Mouse (Mus musculus) gastrocnemius, adult 2 months (tissue): ENCODE results near the gene Esyt1. TPM values are rescaled to one million over a fixed set of nuclear protein-coding genes. Genes with fewer than 3 reads are reported as not detected.

ENCODE experiments used
- DNase-seq: peaks from one replicate; pipeline ENCODE4 v3.0.0; 2022
- H3K27ac ChIP-seq: fragments of 200-600 bp; 2 replicates; pipeline ENCODE4 v1.8.1; 2022; ENCODE audit warnings: mild to moderate bottlenecking
- H3K4me3 ChIP-seq: fragments of 200-600 bp; 2 replicates; pipeline ENCODE4 v1.8.1; 2022; ENCODE audit warnings: mild to moderate bottlenecking, moderate library complexity
- CTCF ChIP-seq: fragments of 200-600 bp; IDR thresholded peaks from 2 replicates; pipeline ENCODE4 v1.8.1; 2022; ENCODE audit warnings: antibody characterized with exemption, mild to moderate bottlenecking, moderate library complexity
- intact Hi-C: fragments of 180-260 bp; cut with DNase I; formaldehyde crosslinking; loops from one replicate; pipeline ENCODE4 v1.15.1; 2025
- total RNA-seq, 2 experiments: library from RNA; stranded (reverse); gene quantifications; 2 replicates each; pipeline ENCODE4 v1.2.3; 2021

The Esyt1 gene
- total RNA-seq, 2 experiments from 2014 or later = 13.7 to 14.3 TPM

DNA sequence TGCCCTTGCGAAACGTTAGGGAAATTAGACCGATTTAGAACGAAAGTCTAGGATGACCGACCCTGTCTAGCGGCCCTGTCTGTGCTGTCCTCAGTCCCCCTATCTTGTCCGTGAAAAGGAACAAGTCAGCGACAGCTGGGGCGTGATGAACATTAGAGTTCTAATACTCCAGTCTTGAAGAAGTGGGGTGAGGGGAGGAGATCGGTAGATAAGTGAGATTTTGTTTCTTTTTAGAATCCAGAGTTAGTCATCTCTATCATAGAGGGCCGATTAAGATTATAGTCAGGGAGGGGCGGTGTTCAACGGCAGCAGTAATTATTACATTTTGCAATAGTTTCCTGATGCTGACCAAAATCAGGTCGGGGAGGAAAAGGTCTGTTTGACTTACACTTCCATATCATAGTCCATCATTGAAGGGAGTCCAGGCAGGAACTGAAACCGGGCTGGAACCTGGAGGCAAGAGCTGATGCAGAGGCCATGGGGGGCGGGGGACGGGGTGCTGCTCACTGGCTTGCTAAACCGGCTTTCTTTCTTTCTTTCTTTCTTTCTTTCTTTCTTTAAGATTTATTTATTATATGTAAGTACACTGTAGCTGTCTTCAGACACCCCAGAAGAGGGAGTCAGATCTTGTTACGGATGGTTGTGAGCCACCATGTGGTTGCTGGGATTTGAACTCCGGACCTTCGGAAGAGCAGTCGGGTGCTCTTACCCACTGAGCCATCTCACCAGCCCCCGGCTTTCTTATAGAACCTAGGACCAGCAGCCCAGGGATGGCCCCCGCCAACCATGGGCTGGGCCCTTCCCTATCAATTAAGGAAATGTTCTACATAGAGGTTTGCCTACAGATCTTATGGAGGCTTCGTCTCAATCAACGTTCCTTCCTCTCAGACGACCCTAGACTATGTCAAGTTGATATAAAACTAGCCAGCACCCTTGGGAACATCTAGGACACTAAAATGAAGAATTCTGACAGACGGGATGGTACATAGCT is 990 bp upstream of the Esyt1 start:
- Histone ChIP-seq H3K27ac (peak overlapping the region; percentile 94), H3K4me3 (peak overlapping the region; percentile 85)
- intact Hi-C loops = loop anchor here (5.0 kb wide), 1 partner anchor 34 kb away; the partner anchor contains the start of gene Myl6
- DNase-seq = no peak
- TF ChIP-seq CTCF = no peak

DNA sequence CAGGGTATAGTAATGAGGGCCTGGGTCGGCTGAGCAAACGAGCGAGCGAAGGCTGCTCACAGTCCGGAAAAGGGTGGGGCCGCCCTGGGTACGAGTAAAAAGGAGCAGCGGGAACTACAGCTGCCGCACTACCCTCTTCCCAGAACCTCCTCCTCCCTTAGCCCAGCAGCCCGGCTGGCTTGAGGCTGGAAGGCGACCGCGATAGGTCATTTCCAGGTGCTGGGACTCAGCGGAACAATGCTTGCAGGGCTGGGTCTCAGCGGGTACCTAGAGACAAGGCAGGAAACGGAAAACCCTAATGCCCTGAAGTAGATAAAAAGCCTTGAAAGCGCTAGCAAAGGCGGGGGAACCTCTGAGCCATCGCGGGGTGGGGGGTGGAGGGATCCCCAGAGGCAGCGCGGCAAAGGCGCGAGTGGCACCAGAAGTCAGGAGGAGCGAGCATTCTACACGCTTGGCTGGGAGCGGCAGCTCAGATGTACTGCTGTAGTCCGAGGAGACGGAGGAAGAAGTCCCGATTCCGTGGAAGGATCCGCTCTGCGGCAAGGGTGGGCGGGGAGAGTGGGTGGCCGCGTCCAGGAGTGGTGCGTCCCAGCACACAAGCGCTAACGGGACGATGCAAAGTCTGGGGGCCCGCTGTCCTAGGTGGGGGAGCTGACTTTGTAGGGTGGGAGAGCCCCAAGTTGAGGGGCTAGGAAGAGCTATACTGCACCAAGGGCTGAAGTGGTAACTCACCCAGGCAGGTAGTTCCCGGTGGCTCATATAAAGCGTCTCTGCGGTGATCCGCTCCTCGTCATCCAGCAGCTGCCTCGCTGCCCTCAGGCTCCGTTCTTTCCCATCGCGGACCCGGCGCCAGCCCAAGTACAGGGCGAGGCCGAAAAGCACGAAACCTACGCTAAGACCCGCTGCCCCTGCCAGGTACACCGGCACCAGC is 674 bp downstream of the Esyt1 start:
- peak; percentile 72 for DNase-seq
- H3K27ac ChIP-seq = peak overlapping the region; percentile 94
- intact Hi-C loops = loop anchor here (5.0 kb wide), 1 partner anchor 33 kb away; the partner anchor contains the start of gene Myl6
- TF ChIP-seq CTCF = no peak
- peak overlapping the region; percentile 85 for H3K4me3 ChIP-seq

DNA sequence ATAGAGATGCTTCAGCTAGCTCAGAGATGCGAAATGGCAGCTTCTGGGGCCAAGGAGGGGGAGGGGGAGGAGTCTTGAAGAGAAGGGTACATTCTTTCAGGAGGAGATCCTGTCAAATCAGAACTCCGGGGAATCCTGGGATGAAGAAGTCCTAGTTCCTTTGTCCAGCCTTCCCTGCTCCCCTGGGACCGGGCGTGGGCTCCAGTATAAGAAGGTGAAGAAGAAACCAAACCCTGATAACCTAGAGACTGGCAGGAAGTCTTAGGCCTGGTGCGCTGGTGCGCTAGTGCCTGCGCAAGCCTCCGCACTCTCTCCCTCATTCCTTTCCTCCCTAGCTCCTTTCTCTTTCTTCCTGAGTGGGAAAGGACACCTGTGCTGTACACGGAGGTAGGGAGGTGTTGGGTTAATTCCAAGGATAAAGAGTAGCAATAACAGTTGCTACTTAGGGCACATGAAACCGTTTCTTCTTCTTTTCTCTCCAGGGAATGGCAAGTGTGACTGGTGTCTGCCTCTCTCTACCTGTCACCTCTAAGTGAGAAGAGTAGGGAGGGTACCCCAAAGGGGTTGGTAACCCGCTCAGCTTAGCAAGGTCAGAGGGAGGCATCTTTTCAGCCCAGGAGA is 1.4 kb downstream of the Esyt1 start:
- no peak for DNase-seq
- Histone ChIP-seq H3K4me3 (peak overlapping the region; percentile 85), H3K27ac (peak overlapping the region; percentile 94)
- no peak for TF ChIP-seq CTCF
- intact Hi-C loops = no loop called here

DNA sequence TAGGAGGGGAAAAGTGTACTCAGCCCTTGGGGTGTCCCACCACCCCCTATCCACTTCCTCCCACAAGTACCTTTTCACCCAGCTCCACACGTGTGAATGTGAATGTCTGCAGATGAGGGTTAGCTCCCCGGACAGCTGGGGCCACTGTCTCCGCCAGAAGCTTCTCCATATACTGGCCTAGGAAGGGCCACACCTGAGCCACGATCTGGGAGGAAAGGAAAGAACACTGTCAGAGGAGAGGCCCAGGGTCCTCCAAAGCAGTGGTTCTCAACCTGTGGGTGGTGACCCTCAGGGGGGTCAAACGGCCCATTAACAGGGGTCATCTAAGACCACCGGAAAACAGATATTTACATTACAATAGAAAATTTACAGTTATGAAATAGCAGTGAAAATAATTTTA is 3.3 kb downstream of the Esyt1 start:
- intact Hi-C loops = loop anchor here (2.0 kb wide), 1 partner anchor 14 kb away; no protein-coding TSS in a partner anchor
- H3K4me3 ChIP-seq = no peak overlapping the region
- no peak for TF ChIP-seq CTCF
- H3K27ac ChIP-seq = no peak overlapping the region
- no peak for DNase-seq

DNA sequence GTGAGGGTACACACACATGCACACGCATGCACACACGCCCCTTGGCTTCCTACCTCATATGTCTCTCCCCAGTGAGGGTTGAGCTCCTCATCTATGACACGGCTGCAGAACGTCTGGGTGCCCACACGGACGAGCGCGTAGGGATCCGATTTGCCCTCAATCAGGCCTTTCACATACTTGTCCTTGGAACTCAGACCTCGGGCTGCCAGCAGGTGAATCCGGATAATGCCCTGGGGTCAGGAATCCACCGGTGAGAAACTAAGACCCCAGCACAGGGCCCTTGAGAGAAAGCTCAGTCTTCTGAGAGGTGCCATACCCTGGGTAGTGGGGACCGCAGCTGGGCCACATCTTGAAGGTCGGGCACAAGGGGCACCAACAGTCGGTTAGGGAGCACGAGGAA is 5.1 kb downstream of the Esyt1 start:
- intact Hi-C loops = no loop called here
- H3K4me3 ChIP-seq = no peak overlapping the region
- no peak overlapping the region for H3K27ac ChIP-seq
- TF ChIP-seq CTCF = no peak
- no peak for DNase-seq

DNA sequence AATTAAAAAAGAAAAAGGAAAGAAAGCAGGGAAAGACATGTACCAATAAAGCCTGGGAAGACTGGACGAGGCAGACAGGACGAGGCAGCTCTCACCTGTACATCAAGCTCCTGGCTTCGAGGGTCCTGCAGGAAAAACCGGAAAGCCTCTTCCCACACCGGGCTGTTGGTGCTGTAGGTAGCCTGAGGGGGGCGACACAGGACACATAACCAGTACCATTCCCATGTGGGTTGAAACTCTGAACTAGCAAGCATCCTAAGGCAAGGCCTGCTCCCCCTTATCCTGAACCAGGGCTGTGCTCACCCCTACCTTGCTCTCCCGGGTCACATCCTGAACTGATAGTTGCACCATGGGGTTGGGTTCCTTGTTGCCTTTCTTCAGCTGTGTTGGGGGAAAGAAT is 6.8 kb downstream of the Esyt1 start:
- Histone ChIP-seq H3K27ac (no peak overlapping the region), H3K4me3 (no peak overlapping the region)
- peak; percentile 69 for DNase-seq
- intact Hi-C loops = loop anchor here (1.0 kb wide), 1 partner anchor 17 kb away; no protein-coding TSS in a partner anchor
- TF ChIP-seq CTCF = peak; percentile 70

DNA sequence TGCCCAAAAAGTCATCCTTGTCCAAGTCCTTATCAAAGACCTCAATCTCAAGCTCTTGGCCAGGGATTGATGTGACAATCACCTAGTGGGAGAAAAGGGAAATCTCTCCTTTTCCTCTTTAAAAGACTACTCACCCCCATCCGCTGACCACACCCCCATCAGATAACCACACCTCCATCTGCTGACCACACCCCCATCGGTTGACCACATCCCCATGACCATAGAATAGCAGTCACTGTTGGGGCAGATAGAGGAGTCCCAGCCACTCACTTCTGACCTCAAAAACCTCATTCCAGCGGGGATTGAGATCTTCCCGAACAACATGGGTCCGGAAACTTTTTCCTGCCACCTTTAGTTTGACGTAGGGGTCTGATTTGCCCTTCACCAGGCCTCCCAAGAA is 9.0 kb downstream of the Esyt1 start:
- intact Hi-C loops = no loop called here
- no peak for TF ChIP-seq CTCF
- Histone ChIP-seq H3K27ac (no peak overlapping the region), H3K4me3 (no peak overlapping the region)
- no peak for DNase-seq

DNA sequence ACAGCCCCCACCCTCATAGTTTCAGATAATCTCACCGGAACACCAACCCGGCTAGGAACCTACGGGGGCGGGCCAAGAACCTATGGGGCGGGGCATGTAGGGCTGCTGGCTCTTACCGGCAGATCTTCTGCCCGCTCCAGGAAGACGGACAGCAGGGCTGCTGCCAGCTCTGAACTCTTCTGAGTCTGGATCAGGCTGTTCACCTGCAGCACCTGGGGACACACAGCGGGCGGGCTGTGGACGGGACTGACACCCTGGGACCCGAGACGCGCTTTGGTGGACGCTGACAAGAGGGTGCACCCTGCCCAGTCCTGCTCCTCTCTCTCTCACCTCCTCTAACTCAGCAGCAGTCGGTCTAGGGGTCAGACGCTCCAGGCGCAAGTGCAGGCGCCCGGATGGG is 9.6 kb downstream of the Esyt1 start:
- intact Hi-C loops = no loop called here
- DNase-seq = no peak
- Histone ChIP-seq H3K27ac (no peak overlapping the region), H3K4me3 (no peak overlapping the region)
- TF ChIP-seq CTCF = no peak

DNA sequence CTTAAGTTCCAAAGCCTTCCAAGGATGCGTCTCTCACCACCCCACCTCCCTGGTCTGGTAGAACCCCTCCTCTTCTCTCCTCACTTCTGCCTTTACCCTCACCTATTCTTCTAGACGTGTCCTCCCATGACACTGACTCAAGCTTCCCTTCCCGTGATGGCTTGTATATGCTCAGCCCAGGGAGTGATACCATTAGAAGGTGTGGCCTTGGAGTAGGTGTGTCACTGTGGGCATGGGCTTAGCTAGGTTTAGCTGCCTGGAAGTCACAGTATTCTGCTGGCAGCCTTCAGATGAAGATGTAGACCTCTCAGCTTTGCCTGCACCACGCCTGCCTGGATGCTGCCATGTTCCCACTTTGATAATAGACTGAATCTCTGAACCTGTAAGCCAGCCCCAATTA is 10.6 kb downstream of the Esyt1 start:
- intact Hi-C loops = no loop called here
- Histone ChIP-seq H3K27ac (no peak overlapping the region), H3K4me3 (no peak overlapping the region)
- no peak for DNase-seq
- no peak for TF ChIP-seq CTCF

DNA sequence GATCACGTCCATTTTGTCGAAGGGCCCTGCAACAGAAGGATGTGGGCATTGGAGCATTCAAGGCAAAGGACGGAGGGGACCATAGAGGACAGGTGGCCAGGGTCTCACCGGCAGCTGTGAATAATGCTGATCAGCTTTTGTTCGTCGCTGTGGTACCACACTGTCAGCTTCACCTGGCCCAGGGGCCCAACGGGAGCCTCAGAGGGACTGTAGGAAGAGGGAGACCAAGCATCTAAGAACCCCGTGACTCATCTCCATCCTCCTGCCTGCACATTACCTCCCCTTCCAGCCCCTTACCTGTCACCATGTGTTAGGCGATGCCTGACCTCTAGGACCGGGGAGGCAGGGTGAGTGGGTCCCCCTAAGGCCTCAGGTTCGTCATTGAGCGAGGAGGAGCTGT is 13.9 kb downstream of the Esyt1 start:
- no peak for TF ChIP-seq CTCF
- intact Hi-C loops = no loop called here
- no peak overlapping the region for H3K4me3 ChIP-seq

DNA sequence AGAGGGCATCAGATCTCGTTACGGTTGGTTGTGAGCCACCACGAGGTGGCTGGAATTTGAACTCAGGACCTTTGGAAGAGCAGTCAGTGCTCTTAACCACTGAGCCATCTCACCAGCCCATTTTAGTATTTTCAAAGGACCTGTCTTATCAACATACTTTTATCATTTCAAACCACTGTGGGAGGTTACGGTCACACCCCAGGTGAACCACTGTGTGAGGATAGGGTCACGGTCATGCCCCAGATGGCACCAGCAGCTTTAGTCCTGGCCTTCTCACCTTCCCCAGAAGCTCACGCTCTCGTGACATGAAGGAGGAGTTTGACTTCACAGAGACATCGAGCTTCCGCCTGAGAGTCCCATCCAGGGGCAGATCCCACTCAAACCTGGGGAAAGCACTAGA is 14.5 kb downstream of the Esyt1 start:
- Histone ChIP-seq H3K4me3 (no peak overlapping the region), H3K27ac (no peak overlapping the region)
- no peak for DNase-seq
- intact Hi-C loops = no loop called here
- no peak for TF ChIP-seq CTCF

More for the DNA sequence above, 13.9 kb downstream of the Esyt1 start:
- no peak for DNase-seq
- H3K27ac ChIP-seq = no peak overlapping the region

DNA sequence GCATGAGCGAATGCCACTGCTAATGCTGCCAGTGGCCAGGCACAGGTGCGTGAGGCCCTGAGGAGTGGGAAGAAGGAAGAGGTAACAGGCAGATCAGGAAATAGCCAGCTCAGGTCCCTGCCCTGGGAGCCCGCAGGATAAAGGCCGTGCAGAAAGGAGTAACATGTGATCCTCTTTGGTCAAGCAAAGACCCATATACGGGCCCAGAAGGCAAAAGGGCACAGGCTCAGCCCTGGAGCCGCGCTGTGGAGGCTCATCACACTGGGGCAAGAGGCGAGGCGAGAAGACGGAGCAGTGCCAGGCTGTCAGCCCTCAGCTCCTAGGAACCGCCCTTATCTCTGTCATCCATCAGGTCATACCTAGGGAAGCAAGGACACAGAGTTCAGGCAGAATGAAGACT is 15.4 kb downstream of the Esyt1 start:
- Histone ChIP-seq H3K4me3 (no peak overlapping the region), H3K27ac (no peak overlapping the region)
- TF ChIP-seq CTCF = no peak
- no peak for DNase-seq
- intact Hi-C loops = no loop called here
